ENCODE assay signal across 10 mouse cellular contexts in the genomic region with DNA sequence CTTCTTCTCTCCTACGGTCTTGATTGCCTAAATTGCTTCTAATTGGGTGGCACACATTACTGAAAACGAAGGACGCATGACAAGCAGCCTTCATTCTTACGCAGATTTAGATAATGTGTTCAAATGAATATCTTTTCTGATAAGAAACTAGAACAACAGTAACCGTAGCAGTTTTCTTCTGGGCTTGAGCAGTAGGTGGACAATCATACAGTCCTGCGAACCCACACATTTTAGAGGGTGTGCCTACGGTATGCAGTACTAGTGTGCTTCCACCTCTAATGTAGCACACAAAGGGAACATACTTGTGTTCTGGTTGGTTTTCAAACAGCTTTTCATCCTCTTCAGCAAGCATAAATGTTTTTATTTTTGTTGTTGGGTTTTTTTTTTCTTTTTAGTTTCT.
DNase-seq lines count a peak whose midpoint lies in the region; ATAC-seq and TF ChIP-seq lines count a peak whose summit lies in the region.
"Had no signal": no experiment of that assay in that cellular context is flagged by ENCODE, and none has a peak within 500 bp of the region (broad histone marks: within the 10 kb centered on the region; RNA-seq: fewer than 3 reads in every experiment).

No protein-coding gene starts in this region.

- no peak overlapping the region for H3K4me2 ChIP-seq in lung, embryonic 14.5 days
- peak overlapping the region; percentile 94 for H3K4me2 ChIP-seq in hindbrain, embryonic 14.5 days (replicated peaks)
- peak overlapping the region; percentile 60 for H3K4me2 ChIP-seq in neural tube, embryonic 12.5 days (replicated peaks)
- H3K4me2 ChIP-seq: intestine, embryonic 15.5 days had no signal

- 9% methylated on average over 7 of the region's 7 CpGs for WGBS in lung, embryonic 14.5 days
- 13% methylated on average over 7 of the region's 7 CpGs for WGBS in lung, adult 2 months
- WGBS in hindbrain, embryonic 14.5 days: 10% methylated on average over 7 of the region's 7 CpGs
- WGBS in neural tube, embryonic 12.5 days: 7% methylated on average over 7 of the region's 7 CpGs

- H3K9ac ChIP-seq in lung, embryonic 14.5 days: no peak overlapping the region
- H3K9ac ChIP-seq in hindbrain, embryonic 14.5 days: peak overlapping the region; percentile 80
- peak overlapping the region; percentile 60; the same call in 1 of the 2 replicates for H3K9ac ChIP-seq in neural tube, embryonic 12.5 days
- H3K9ac ChIP-seq: intestine, embryonic 15.5 days had no signal

- H3K9me3 ChIP-seq in lung, embryonic 14.5 days (ENCODE audit: low read depth, low read length): no peaks in the 10 kb centered on the region
- no peaks in the 10 kb centered on the region for H3K9me3 ChIP-seq in hindbrain, embryonic 14.5 days (ENCODE audit: control insufficient read depth, low read length)
- no peaks in the 10 kb centered on the region for H3K9me3 ChIP-seq in neural tube, embryonic 12.5 days
- H3K9me3 ChIP-seq: intestine, embryonic 15.5 days had no signal

- DNase-seq in lung, embryonic 14.5 days: peak; percentile 1
- no peak for DNase-seq in lung, adult 2 months
- DNase-seq in embryo, embryonic 9.5 days (ENCODE audit: extremely low spot score): peak; percentile 27
- DNase-seq in hindbrain, embryonic 14.5 days (ENCODE audit: low spot score): peak; percentile 46
- no peak for DNase-seq in liver
- DNase-seq in frontal cortex, postnatal 25 days (ENCODE audit: low spot score in 2 of 2): no peak
- DNase-seq in urinary bladder, postnatal 14 days (ENCODE audit: low spot score): no peak
- DNase-seq: thymus, postnatal 36 days had no signal

- no peak for TF ChIP-seq CTCF in lung, embryonic 14.5 days (IDR thresholded peaks at IDR 0.05; ENCODE audit: low read depth)
- no peak for TF ChIP-seq CTCF in lung, adult 2 months (IDR thresholded peaks at IDR 0.05; ENCODE audit: insufficient read depth, low read length)

- H3K4me1 ChIP-seq in lung, embryonic 14.5 days (ENCODE audit: insufficient read depth): no peaks in the 10 kb centered on the region
- H3K4me1 ChIP-seq in lung, adult 2 months (ENCODE audit: control insufficient read depth, insufficient read depth, low read length): 0 out of 2 replicates have a peak, but pooled peaks cover 2% of the 10 kb centered on the region
- peaks cover 37% of the 10 kb centered on the region for H3K4me1 ChIP-seq in hindbrain, embryonic 14.5 days (replicated peaks; ENCODE audit: control insufficient read depth, insufficient read depth, low read length)
- H3K4me1 ChIP-seq in neural tube, embryonic 12.5 days: peaks cover 21% of the 10 kb centered on the region

- no peak for ATAC-seq in lung, embryonic 14.5 days (ENCODE audit: insufficient read depth)
- ATAC-seq in hindbrain, embryonic 14.5 days (ENCODE audit: low FRiP score): no peak
- no peak for ATAC-seq in neural tube, embryonic 12.5 days (ENCODE audit: low FRiP score, low read depth)
- ATAC-seq: intestine, embryonic 15.5 days had no signal

- no peak overlapping the region for H3K27ac ChIP-seq in lung, embryonic 14.5 days (ENCODE audit: low read depth)
- H3K27ac ChIP-seq in hindbrain, embryonic 14.5 days: peak overlapping the region; percentile 99
- H3K27ac ChIP-seq in neural tube, embryonic 12.5 days: no peak overlapping the region
- H3K27ac ChIP-seq: intestine, embryonic 15.5 days had no signal

- no peaks in the 10 kb centered on the region for H3K36me3 ChIP-seq in lung, embryonic 14.5 days (ENCODE audit: insufficient read depth)
- H3K36me3 ChIP-seq in hindbrain, embryonic 14.5 days (replicated peaks; ENCODE audit: control insufficient read depth, insufficient read depth): no peaks in the 10 kb centered on the region
- no peaks in the 10 kb centered on the region for H3K36me3 ChIP-seq in neural tube, embryonic 12.5 days
- H3K36me3 ChIP-seq: intestine, embryonic 15.5 days had no signal

- TF ChIP-seq POLR2A in lung, adult 2 months (IDR thresholded peaks at IDR 0.05; ENCODE audit: borderline replicate concordance, extremely low read depth, low read depth, low read length): no peak

- peaks cover 48% of the 10 kb centered on the region for H3K27me3 ChIP-seq in lung, embryonic 14.5 days (ENCODE audit: insufficient read depth, low read length)
- no peaks in the 10 kb centered on the region for H3K27me3 ChIP-seq in hindbrain, embryonic 14.5 days (ENCODE audit: control insufficient read depth, insufficient read depth, low read length)
- H3K27me3 ChIP-seq in neural tube, embryonic 12.5 days (replicated peaks): no peaks in the 10 kb centered on the region

- H3K4me3 ChIP-seq in lung, embryonic 14.5 days (ENCODE audit: low read depth, low read length): no peak overlapping the region
- no peak overlapping the region for H3K4me3 ChIP-seq in lung, adult 2 months (replicated peaks; ENCODE audit: extremely low read depth, low read depth, low read length)
- peak overlapping the region; percentile 6 for H3K4me3 ChIP-seq in hindbrain, embryonic 14.5 days (replicated peaks; ENCODE audit: low read length)
- H3K4me3 ChIP-seq in neural tube, embryonic 12.5 days: no peak overlapping the region
- H3K4me3 ChIP-seq: intestine, embryonic 15.5 days had no signal

Comparison
In these comparisons a context has a peak if more than half of its experiments do, and no peak if none do; other contexts are left out.
1. DNase-seq: peak in lung, embryonic 14.5 days (single experiment), embryo, embryonic 9.5 days (single experiment) and hindbrain, embryonic 14.5 days (single experiment); none in lung, adult 2 months (single experiment), liver (single experiment), frontal cortex, postnatal 25 days (0 of 2) and urinary bladder, postnatal 14 days (single experiment).